Mouse (Mus musculus) megakaryocyte, embryonic 14.5 days (primary cell): Measurements from ENCODE around the gene Kcnk13. TPM values are rescaled to one million over a fixed set of nuclear protein-coding genes. Genes with fewer than 3 reads are reported as not detected.
A peak's percentile ranks its signal among the peaks of the same experiment; 100 is the strongest.

Experiments
- H3K27me3 ChIP-seq: replicated peaks from 2 replicates; pipeline ENCODE3; 2012; ENCODE audit warnings: inconsistent platforms
- H3K36me3 ChIP-seq: replicated peaks from 2 replicates; pipeline ENCODE3; 2012; ENCODE audit warnings: low read length, inconsistent platforms, mixed read lengths
- H3K4me1 ChIP-seq: 2 replicates; pipeline ENCODE4 v1.6.1; 2012; ENCODE audit warnings: inconsistent platforms
- H3K4me3 ChIP-seq: replicated peaks from 2 replicates; pipeline ENCODE3; 2012; ENCODE audit warnings: moderate library complexity, mild to moderate bottlenecking, inconsistent platforms
- H3K9me3 ChIP-seq: 2 replicates; pipeline ENCODE4 v1.6.1; 2012; ENCODE audit warnings: inconsistent platforms
- FLI1 ChIP-seq: IDR thresholded peaks from 2 replicates; pipeline ENCODE4 v1.6.1; 2012; ENCODE audit warnings: low read length, inconsistent platforms, mixed read lengths
- GATA1 ChIP-seq: IDR thresholded peaks from 3 replicates; pipeline ENCODE4 v1.6.1; 2012; ENCODE audit warnings: mixed read lengths, low read length, inconsistent platforms, borderline replicate concordance
- polyA plus RNA-seq: library from polyadenylated mRNA; stranded (reverse); fragments of >175 nt; gene quantifications from 2 replicates; pipeline ENCODE4 v1.2.3, GENCODE M21; 2012; ENCODE audit warnings: low replicate concordance; ENCODE audit not compliant: insufficient read depth

The Kcnk13 gene
- polyA plus RNA-seq, 1 experiment, result 0.35 TPM

- TF ChIP-seq FLI1, result no peak
- no peaks in the 10 kb centered on the region for H3K9me3 ChIP-seq
- H3K27me3 ChIP-seq, result no peaks in the 10 kb centered on the region
- H3K4me1 ChIP-seq, result peaks cover 27% of the 10 kb centered on the region
- H3K4me3 ChIP-seq, result no peak overlapping the region
- H3K36me3 ChIP-seq, result peaks cover 87% of the 10 kb centered on the region
Observed at GRCm38 (mm10) chr12:99935403-99935802, 28.9 kb upstream of the Kcnk13 start.

- Histone ChIP-seq H3K4me1 (peaks cover 55% of the 10 kb centered on the region), H3K36me3 (peaks cover 79% of the 10 kb centered on the region), H3K4me3 (no peak overlapping the region), H3K9me3 (no peaks in the 10 kb centered on the region), H3K27me3 (no peaks in the 10 kb centered on the region)
- TF ChIP-seq FLI1 (no peak), GATA1 (no peak)
Observed at GRCm38 (mm10) chr12:99938476-99938875, 25.8 kb upstream of the Kcnk13 start.

- peaks cover 80% of the 10 kb centered on the region for H3K36me3 ChIP-seq
- TF ChIP-seq GATA1, result no peak
- no peak for TF ChIP-seq FLI1
- H3K4me3 ChIP-seq, result no peak overlapping the region
Observed at GRCm38 (mm10) chr12:99939179-99939578, 25.1 kb upstream of the Kcnk13 start.

GRCm38 (mm10) chr12:99940704-99941103, 23.6 kb upstream of the Kcnk13 start:
- Histone ChIP-seq H3K4me3 (no peak overlapping the region), H3K4me1 (peaks cover 58% of the 10 kb centered on the region), H3K9me3 (no peaks in the 10 kb centered on the region), H3K36me3 (peaks cover 78% of the 10 kb centered on the region), H3K27me3 (no peaks in the 10 kb centered on the region)
- TF ChIP-seq GATA1 (no peak), FLI1 (no peak)

More at GRCm38 (mm10) chr12:99939179-99939578, 25.1 kb upstream of the Kcnk13 start:
- H3K27me3 ChIP-seq, result no peaks in the 10 kb centered on the region
- H3K4me1 ChIP-seq, result peaks cover 58% of the 10 kb centered on the region
- H3K9me3 ChIP-seq, result no peaks in the 10 kb centered on the region

- Histone ChIP-seq H3K36me3 (peaks cover 79% of the 10 kb centered on the region), H3K9me3 (no peaks in the 10 kb centered on the region)
- no peak for TF ChIP-seq GATA1
- no peak for TF ChIP-seq FLI1
Observed at GRCm38 (mm10) chr12:99942441-99942840, 21.9 kb upstream of the Kcnk13 start.

GRCm38 (mm10) chr12:99952928-99953327, 11.4 kb upstream of the Kcnk13 start:
- Histone ChIP-seq H3K9me3 (no peaks in the 10 kb centered on the region), H3K4me3 (no peak overlapping the region), H3K27me3 (no peaks in the 10 kb centered on the region), H3K4me1 (peaks cover 25% of the 10 kb centered on the region), H3K36me3 (peaks cover 50% of the 10 kb centered on the region)
- no peak for TF ChIP-seq FLI1
- no peak for TF ChIP-seq GATA1

More at GRCm38 (mm10) chr12:99942441-99942840, 21.9 kb upstream of the Kcnk13 start:
- peaks cover 58% of the 10 kb centered on the region for H3K4me1 ChIP-seq
- H3K27me3 ChIP-seq, result no peaks in the 10 kb centered on the region
- peak overlapping the region; percentile 80 for H3K4me3 ChIP-seq

- TF ChIP-seq FLI1 (no peak), GATA1 (no peak)
- H3K36me3 ChIP-seq, result peaks cover 24% of the 10 kb centered on the region
- H3K4me1 ChIP-seq, result peaks cover 37% of the 10 kb centered on the region
- no peaks in the 10 kb centered on the region for H3K9me3 ChIP-seq
- H3K4me3 ChIP-seq, result peak overlapping the region; percentile 1
- H3K27me3 ChIP-seq, result peaks cover 10% of the 10 kb centered on the region
Observed at GRCm38 (mm10) chr12:99956411-99956810, 7.9 kb upstream of the Kcnk13 start.

- no peak for TF ChIP-seq FLI1
- no peak for TF ChIP-seq GATA1
- peaks cover 16% of the 10 kb centered on the region for H3K36me3 ChIP-seq
- H3K9me3 ChIP-seq, result no peaks in the 10 kb centered on the region
- no peak overlapping the region for H3K4me3 ChIP-seq
- H3K4me1 ChIP-seq, result peaks cover 29% of the 10 kb centered on the region
- peaks cover 18% of the 10 kb centered on the region for H3K27me3 ChIP-seq
Observed at GRCm38 (mm10) chr12:99958068-99959060, 5.9 kb upstream of the Kcnk13 start.

GRCm38 (mm10) chr12:99959291-99959690, 5.0 kb upstream of the Kcnk13 start:
- peaks cover 16% of the 10 kb centered on the region for H3K36me3 ChIP-seq
- TF ChIP-seq GATA1 (no peak), FLI1 (no peak)
- peaks cover 34% of the 10 kb centered on the region for H3K4me1 ChIP-seq
- peaks cover 26% of the 10 kb centered on the region for H3K27me3 ChIP-seq
- H3K9me3 ChIP-seq, result no peaks in the 10 kb centered on the region
- no peak overlapping the region for H3K4me3 ChIP-seq

GRCm38 (mm10) chr12:99959930-99960329, 4.4 kb upstream of the Kcnk13 start:
- Histone ChIP-seq H3K36me3 (peaks cover 13% of the 10 kb centered on the region), H3K4me3 (no peak overlapping the region), H3K4me1 (peaks cover 40% of the 10 kb centered on the region), H3K9me3 (no peaks in the 10 kb centered on the region), H3K27me3 (peaks cover 32% of the 10 kb centered on the region)
- TF ChIP-seq FLI1, result no peak
- no peak for TF ChIP-seq GATA1
